Mouse (Mus musculus): ENCODE results near the gene A730049H05Rik. TPM values are rescaled to one million over a fixed set of nuclear protein-coding genes. Genes with fewer than 3 reads are reported as not detected.

A730049H05Rik gene
- polyA plus RNA-seq, 1 experiment from 2014 or later: not detected

GRCm38 (mm10) chr6:92821606-92822005, 5.3 kb downstream of the A730049H05Rik start:
- WGBS (ENCODE audit: insufficient replicate concordance): 57% methylated on average over 5 of the region's 5 CpGs
- no peak for ATAC-seq (ENCODE audit: low read depth)

GRCm38 (mm10) chr6:92822006-92822405, 5.7 kb downstream of the A730049H05Rik start:
- 56% methylated on average over 6 of the region's 6 CpGs for WGBS (ENCODE audit: insufficient replicate concordance)
- H3K36me3 ChIP-seq (ENCODE audit: control insufficient read depth, insufficient read depth): no peaks in the 10 kb centered on the region
- no peak overlapping the region for H3K4me3 ChIP-seq (ENCODE audit: low read depth, low read length)
- no peaks in the 10 kb centered on the region for H3K27me3 ChIP-seq (ENCODE audit: control insufficient read depth, insufficient read depth, low read depth, low read length)
- no peak for ATAC-seq (ENCODE audit: low read depth)
- H3K4me1 ChIP-seq (ENCODE audit: control insufficient read depth, low read depth, low read length): no peaks in the 10 kb centered on the region
- no peak overlapping the region for H3K9ac ChIP-seq (ENCODE audit: low read depth, low read length)
- H3K9me3 ChIP-seq (replicated peaks; ENCODE audit: control insufficient read depth, low read length): no peaks in the 10 kb centered on the region
- H3K4me2 ChIP-seq (ENCODE audit: low read depth, low read length): no peak overlapping the region
- H3K27ac ChIP-seq (ENCODE audit: low read length): no peak overlapping the region

More at GRCm38 (mm10) chr6:92821606-92822005, 5.3 kb downstream of the A730049H05Rik start:
- Histone ChIP-seq H3K9me3 (replicated peaks; ENCODE audit: control insufficient read depth, low read length) (no peaks in the 10 kb centered on the region), H3K4me1 (ENCODE audit: control insufficient read depth, low read depth, low read length) (no peaks in the 10 kb centered on the region), H3K4me3 (ENCODE audit: low read depth, low read length) (no peak overlapping the region), H3K27ac (ENCODE audit: low read length) (no peak overlapping the region), H3K27me3 (ENCODE audit: control insufficient read depth, insufficient read depth, low read depth, low read length) (no peaks in the 10 kb centered on the region), H3K36me3 (ENCODE audit: control insufficient read depth, insufficient read depth) (no peaks in the 10 kb centered on the region), H3K4me2 (ENCODE audit: low read depth, low read length) (no peak overlapping the region), H3K9ac (ENCODE audit: low read depth, low read length) (no peak overlapping the region)

GRCm38 (mm10) chr6:92823991-92824390, 7.7 kb downstream of the A730049H05Rik start:
- Histone ChIP-seq H3K27me3 (ENCODE audit: control insufficient read depth, insufficient read depth, low read depth, low read length) (no peaks in the 10 kb centered on the region), H3K27ac (ENCODE audit: low read length) (no peak overlapping the region), H3K36me3 (ENCODE audit: control insufficient read depth, insufficient read depth) (no peaks in the 10 kb centered on the region), H3K9ac (ENCODE audit: low read depth, low read length) (no peak overlapping the region), H3K4me3 (ENCODE audit: low read depth, low read length) (no peak overlapping the region), H3K9me3 (replicated peaks; ENCODE audit: control insufficient read depth, low read length) (no peaks in the 10 kb centered on the region), H3K4me2 (ENCODE audit: low read depth, low read length) (no peak overlapping the region), H3K4me1 (ENCODE audit: control insufficient read depth, low read depth, low read length) (no peaks in the 10 kb centered on the region)
- ATAC-seq (ENCODE audit: low read depth): no peak
- WGBS (ENCODE audit: insufficient replicate concordance): 70% methylated on average over 7 of the region's 7 CpGs

- 34% methylated on average over 5 of the region's 5 CpGs for WGBS (ENCODE audit: insufficient replicate concordance)
- ATAC-seq (ENCODE audit: low read depth): no peak
- H3K36me3 ChIP-seq (ENCODE audit: control insufficient read depth, insufficient read depth): no peaks in the 10 kb centered on the region
- H3K9me3 ChIP-seq (replicated peaks; ENCODE audit: control insufficient read depth, low read length): no peaks in the 10 kb centered on the region
- H3K4me1 ChIP-seq (ENCODE audit: control insufficient read depth, low read depth, low read length): no peaks in the 10 kb centered on the region
- no peak overlapping the region for H3K4me3 ChIP-seq (ENCODE audit: low read depth, low read length)
- H3K27me3 ChIP-seq (ENCODE audit: control insufficient read depth, insufficient read depth, low read depth, low read length): no peaks in the 10 kb centered on the region
- H3K27ac ChIP-seq (ENCODE audit: low read length): no peak overlapping the region
- no peak overlapping the region for H3K4me2 ChIP-seq (ENCODE audit: low read depth, low read length)
- no peak overlapping the region for H3K9ac ChIP-seq (ENCODE audit: low read depth, low read length)
Observed at GRCm38 (mm10) chr6:92826561-92826960, 10.3 kb downstream of the A730049H05Rik start.

GRCm38 (mm10) chr6:92827360-92827759, 11.1 kb downstream of the A730049H05Rik start:
- H3K4me2 ChIP-seq (ENCODE audit: low read depth, low read length): no peak overlapping the region
- 40% methylated on average over 5 of the region's 5 CpGs for WGBS (ENCODE audit: insufficient replicate concordance)
- H3K9me3 ChIP-seq (replicated peaks; ENCODE audit: control insufficient read depth, low read length): no peaks in the 10 kb centered on the region
- no peak overlapping the region for H3K9ac ChIP-seq (ENCODE audit: low read depth, low read length)
- no peak overlapping the region for H3K4me3 ChIP-seq (ENCODE audit: low read depth, low read length)
- no peaks in the 10 kb centered on the region for H3K27me3 ChIP-seq (ENCODE audit: control insufficient read depth, insufficient read depth, low read depth, low read length)
- H3K27ac ChIP-seq (ENCODE audit: low read length): no peak overlapping the region
- no peaks in the 10 kb centered on the region for H3K4me1 ChIP-seq (ENCODE audit: control insufficient read depth, low read depth, low read length)
- H3K36me3 ChIP-seq (ENCODE audit: control insufficient read depth, insufficient read depth): no peaks in the 10 kb centered on the region
- no peak for ATAC-seq (ENCODE audit: low read depth)

GRCm38 (mm10) chr6:92829148-92829547, 12.9 kb downstream of the A730049H05Rik start:
- Histone ChIP-seq H3K4me1 (ENCODE audit: control insufficient read depth, low read depth, low read length) (no peaks in the 10 kb centered on the region), H3K27ac (ENCODE audit: low read length) (no peak overlapping the region), H3K4me3 (ENCODE audit: low read depth, low read length) (no peak overlapping the region), H3K9me3 (replicated peaks; ENCODE audit: control insufficient read depth, low read length) (no peaks in the 10 kb centered on the region), H3K36me3 (ENCODE audit: control insufficient read depth, insufficient read depth) (no peaks in the 10 kb centered on the region), H3K27me3 (ENCODE audit: control insufficient read depth, insufficient read depth, low read depth, low read length) (no peaks in the 10 kb centered on the region), H3K4me2 (ENCODE audit: low read depth, low read length) (no peak overlapping the region), H3K9ac (ENCODE audit: low read depth, low read length) (no peak overlapping the region)
- no peak for ATAC-seq (ENCODE audit: low read depth)
- 56% methylated on average over 2 of the region's 2 CpGs for WGBS (ENCODE audit: insufficient replicate concordance)

GRCm38 (mm10) chr6:92831106-92831505, 14.8 kb downstream of the A730049H05Rik start:
- Histone ChIP-seq H3K9me3 (replicated peaks; ENCODE audit: control insufficient read depth, low read length) (no peaks in the 10 kb centered on the region), H3K4me3 (ENCODE audit: low read depth, low read length) (no peak overlapping the region), H3K36me3 (ENCODE audit: control insufficient read depth, insufficient read depth) (no peaks in the 10 kb centered on the region), H3K27ac (ENCODE audit: low read length) (no peak overlapping the region), H3K9ac (ENCODE audit: low read depth, low read length) (no peak overlapping the region), H3K4me1 (ENCODE audit: control insufficient read depth, low read depth, low read length) (no peaks in the 10 kb centered on the region), H3K4me2 (ENCODE audit: low read depth, low read length) (no peak overlapping the region), H3K27me3 (ENCODE audit: control insufficient read depth, insufficient read depth, low read depth, low read length) (no peaks in the 10 kb centered on the region)
- no peak for ATAC-seq (ENCODE audit: low read depth)
- WGBS (ENCODE audit: insufficient replicate concordance): 62% methylated on average over 2 of the region's 2 CpGs

- no peaks in the 10 kb centered on the region for H3K27me3 ChIP-seq (ENCODE audit: control insufficient read depth, insufficient read depth, low read depth, low read length)
- no peak overlapping the region for H3K4me3 ChIP-seq (ENCODE audit: low read depth, low read length)
- no peak overlapping the region for H3K4me2 ChIP-seq (ENCODE audit: low read depth, low read length)
- 34% methylated on average over 2 of the region's 2 CpGs for WGBS (ENCODE audit: insufficient replicate concordance)
- no peaks in the 10 kb centered on the region for H3K36me3 ChIP-seq (ENCODE audit: control insufficient read depth, insufficient read depth)
- H3K27ac ChIP-seq (ENCODE audit: low read length): no peak overlapping the region
- H3K9ac ChIP-seq (ENCODE audit: low read depth, low read length): no peak overlapping the region
- H3K4me1 ChIP-seq (ENCODE audit: control insufficient read depth, low read depth, low read length): no peaks in the 10 kb centered on the region
- ATAC-seq (ENCODE audit: low read depth): no peak
- H3K9me3 ChIP-seq (replicated peaks; ENCODE audit: control insufficient read depth, low read length): no peaks in the 10 kb centered on the region
Observed at GRCm38 (mm10) chr6:92842000-92842399, 25.7 kb downstream of the A730049H05Rik start.

GRCm38 (mm10) chr6:92843474-92843873, 27.2 kb downstream of the A730049H05Rik start:
- Histone ChIP-seq H3K36me3 (ENCODE audit: control insufficient read depth, insufficient read depth) (no peaks in the 10 kb centered on the region), H3K9me3 (replicated peaks; ENCODE audit: control insufficient read depth, low read length) (no peaks in the 10 kb centered on the region), H3K4me1 (ENCODE audit: control insufficient read depth, low read depth, low read length) (no peaks in the 10 kb centered on the region), H3K27me3 (ENCODE audit: control insufficient read depth, insufficient read depth, low read depth, low read length) (no peaks in the 10 kb centered on the region), H3K27ac (ENCODE audit: low read length) (no peak overlapping the region), H3K4me3 (ENCODE audit: low read depth, low read length) (no peak overlapping the region), H3K9ac (ENCODE audit: low read depth, low read length) (no peak overlapping the region), H3K4me2 (ENCODE audit: low read depth, low read length) (no peak overlapping the region)
- WGBS (ENCODE audit: insufficient replicate concordance): 48% methylated on average over 2 of the region's 2 CpGs
- no peak for ATAC-seq (ENCODE audit: low read depth)
